Mouse (Mus musculus) testis, postnatal 10 days (tissue): ENCODE measurements around the gene Diaph3.

Experiments
- DNase-seq: peaks from one replicate; pipeline ENCODE4 v3.0.0; 2021; ENCODE audit warnings: low spot score

The Diaph3 gene

DNA sequence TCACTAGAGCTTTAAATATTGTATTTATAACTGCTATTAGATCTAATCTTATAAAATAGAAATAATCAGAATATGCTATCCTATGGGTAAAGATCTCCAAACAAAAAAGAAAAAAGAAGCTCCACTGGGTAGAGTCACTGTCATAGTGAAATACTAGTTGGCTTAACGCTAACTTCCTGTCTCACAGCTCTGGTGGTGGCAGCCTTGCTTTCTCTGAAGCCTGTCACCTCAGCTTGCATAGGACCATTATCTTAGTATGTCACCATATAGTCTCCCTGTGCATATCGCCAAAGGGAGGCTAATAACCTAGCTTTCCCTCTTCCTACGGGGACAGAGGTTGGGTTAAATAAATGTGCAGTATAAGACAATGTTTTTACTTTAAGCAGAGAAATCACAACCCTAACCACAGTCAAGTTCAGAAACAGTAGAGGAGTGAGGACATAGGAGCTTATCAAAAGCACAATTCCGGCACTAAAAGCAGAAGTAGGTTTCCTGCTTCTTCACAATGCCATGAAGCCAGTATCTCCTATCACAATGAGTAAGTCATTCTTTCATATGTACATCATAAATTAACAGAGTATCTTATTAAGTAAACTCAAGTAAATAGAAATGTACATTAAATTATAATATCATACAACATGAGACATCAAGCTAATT, 293.8 kb downstream of the Diaph3 start:
- DNase-seq: no peak

DNA sequence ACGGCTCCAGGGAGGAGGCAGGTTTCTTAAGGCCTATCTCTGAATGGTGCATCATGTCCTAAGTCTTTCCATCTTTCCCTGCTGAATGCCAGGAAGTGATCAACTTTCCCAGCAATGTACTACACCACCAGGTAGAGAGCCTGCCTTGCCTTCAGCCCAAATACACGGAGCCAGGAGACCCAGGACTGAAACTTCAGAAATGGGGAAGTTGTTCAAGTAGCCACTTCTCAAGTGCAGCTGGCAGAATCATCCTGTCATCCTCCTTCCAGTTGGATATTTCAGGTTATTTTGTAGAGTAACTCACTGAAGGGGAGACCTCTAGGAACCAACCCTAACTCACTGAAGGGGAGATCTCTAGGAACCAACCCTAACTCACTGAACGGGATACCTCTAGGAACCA, 297.0 kb downstream of the Diaph3 start:
- DNase-seq: no peak

DNA sequence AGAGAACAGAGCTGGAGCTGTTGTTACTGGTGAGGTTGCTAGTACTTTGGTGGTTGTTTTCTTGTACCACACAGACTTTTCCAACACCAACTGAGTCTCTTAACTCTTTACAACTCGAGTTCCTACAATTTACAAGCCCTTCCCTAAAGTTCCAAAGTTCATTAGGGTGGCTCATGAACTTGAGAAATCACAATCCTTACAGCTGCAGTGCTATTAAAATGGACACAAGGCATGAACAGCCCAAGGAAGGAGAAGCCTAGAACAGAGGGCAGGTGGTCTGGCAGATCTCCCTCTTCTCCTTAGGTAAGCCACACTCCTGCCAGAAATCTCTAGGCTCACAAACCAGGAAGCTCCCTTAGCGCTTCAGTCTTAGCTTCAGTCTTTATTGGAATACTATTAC, 303.4 kb downstream of the Diaph3 start:
- DNase-seq: no peak

DNA sequence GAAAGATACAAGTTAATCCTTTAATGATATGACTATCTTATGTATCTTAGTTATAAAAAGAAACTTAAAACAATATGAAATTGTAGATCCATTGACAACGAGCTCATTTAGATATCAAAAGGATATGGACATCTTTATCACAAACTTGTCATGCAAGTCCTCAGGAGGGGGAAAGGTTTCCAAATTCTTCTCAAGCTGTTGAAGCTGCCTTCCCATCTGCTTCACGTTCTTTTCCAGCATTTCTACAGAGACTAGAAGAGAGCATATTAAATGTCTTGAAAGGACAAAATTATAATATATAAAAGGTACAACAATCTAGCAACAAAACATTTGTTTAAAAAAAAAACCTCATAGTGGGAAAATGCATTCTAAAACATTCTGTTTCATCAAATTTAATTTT, 306.2 kb downstream of the Diaph3 start:
- no peak for DNase-seq

DNA sequence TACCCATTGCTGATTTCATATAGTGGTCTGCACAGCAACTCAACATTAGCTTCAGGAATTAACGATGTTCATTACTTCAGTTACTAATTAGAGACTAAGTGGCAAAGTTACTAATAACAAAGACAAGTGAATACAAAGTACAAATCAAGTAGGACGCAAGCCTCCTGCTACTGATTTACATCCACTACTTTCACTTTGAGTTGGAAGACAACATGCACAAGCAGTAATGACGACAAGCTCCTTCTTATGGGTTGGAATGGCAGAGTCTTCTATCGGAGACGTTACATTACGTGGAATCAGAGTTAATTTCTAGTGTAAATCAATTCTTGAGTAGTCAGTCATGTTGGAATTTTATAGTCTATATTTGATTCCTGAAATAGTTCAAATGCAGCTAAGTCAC, 306.8 kb downstream of the Diaph3 start:
- DNase-seq: no peak

DNA sequence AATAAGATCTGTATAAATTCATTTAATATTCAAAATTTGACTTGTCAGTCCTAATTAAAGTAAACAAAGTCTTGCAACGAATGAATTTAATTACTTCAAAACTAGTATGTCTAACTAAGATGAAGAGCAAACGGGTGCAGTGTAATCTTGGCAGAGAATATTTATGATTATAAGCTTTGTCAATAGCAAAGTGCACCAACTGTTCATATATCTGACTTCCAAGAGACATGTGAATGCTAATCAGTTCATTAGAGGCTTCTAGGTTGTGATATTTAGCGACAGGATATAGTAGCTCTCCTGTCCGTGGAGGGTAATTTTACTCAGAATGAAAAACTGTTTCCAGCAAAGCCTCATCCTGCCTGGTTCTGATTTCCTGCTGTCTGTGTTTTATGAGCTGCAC, 308.0 kb downstream of the Diaph3 start:
- DNase-seq: no peak

DNA sequence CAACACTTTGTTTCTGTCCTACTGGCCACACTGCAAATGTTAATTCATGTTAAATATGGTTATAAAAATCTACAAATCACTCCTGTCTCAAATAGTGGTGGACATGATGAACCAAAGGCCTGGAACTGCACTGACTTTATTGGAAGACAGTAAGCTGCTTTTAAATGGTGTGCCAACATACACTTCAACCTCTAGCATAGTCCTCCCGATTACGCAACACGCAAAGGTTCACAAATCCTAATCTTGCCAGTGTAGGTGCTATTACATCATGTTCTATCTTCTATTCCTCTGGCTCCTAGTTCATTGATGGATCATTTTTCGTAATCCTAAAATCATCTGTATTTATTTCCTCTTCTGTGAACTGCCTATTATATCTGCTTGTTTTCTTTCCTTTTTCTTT, 324.8 kb downstream of the Diaph3 start:
- no peak for DNase-seq

DNA sequence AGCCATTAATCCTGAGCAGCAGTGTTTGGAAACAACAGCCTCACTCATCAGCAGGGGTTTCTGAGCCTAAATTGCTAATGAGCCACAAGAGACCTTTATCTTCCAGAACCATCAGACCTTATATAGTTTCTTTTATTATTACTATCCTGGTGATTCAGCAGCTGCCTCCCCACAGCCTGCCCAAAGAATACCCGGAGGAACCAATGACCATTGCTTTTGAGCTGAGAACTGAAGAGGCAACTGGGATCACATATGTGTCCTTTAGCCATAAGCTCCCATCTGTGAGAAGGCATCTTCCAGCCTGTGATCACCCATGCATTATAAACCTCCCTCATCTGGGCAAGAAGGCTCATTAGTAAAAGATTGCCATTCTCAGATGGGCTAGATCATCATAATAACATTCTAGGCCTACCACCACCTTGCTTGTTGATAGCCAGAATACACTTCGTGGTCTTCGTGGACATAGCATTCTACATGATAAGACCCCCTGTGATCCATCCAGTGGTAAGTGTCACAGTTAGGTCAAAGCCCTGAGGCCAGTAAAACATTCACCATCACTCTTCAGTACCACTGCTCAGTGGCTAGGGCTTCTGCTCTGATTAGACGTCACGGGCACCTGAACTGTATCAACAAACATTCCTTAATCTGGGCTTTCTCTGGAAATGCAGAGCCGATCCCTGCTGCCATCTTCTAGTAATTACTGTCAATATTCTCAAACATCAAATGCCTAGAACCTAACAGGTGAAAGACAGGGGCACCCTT, 352.0 kb downstream of the Diaph3 start:
- no peak for DNase-seq

DNA sequence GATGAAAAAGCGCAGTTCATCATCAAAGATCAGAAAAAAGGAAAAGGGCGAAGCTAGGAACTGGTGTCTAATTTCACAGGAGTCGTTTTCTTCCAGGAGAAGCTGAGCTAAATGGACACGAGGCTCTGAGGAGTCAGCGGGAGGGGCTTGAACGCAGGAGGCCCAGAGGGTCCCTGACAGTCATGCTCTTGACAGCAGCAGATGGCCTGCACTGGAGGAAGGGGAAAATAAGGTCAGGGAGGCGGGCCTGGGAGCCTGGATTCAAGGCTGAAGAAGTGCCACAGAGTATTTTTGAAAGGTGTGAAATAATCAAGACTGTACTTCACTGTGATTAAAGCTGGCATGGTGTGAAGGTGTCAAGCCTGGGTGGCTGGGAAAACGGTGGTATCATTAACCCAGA, 354.2 kb downstream of the Diaph3 start:
- DNase-seq: no peak

DNA sequence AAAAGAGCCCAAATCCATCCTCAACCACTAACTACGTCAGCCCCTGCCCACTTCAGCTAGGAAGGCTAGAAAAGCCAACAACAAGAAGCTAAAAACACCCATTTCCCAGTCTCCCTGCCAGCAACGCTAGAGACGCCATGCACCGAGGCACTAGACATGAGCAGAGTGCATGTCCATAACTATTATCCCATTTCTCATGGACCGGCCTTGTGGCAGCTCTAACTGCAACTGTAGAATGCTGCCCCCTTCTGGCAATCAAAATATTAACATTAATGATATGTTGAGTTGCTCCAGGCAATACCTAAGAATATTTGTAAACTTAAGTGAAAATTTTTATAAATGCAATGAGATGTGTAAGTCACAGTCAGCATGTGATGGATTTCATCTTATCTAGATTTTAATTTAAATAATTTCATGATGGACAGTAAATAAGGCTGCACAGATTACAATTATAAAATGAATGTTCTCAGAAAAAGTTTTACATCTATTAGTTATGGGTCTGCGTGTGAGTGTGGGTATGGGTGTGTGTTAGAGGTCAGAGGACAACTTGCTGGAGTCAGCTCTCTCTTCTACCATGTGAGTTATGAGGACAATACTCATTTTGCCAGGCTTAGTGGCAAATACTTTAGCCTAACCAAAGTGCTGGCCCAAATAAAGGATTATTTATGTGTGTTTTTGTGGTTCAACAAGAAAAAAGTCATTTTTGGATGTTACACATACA, 359.3 kb downstream of the Diaph3 start:
- peak; percentile 45 for DNase-seq

DNA sequence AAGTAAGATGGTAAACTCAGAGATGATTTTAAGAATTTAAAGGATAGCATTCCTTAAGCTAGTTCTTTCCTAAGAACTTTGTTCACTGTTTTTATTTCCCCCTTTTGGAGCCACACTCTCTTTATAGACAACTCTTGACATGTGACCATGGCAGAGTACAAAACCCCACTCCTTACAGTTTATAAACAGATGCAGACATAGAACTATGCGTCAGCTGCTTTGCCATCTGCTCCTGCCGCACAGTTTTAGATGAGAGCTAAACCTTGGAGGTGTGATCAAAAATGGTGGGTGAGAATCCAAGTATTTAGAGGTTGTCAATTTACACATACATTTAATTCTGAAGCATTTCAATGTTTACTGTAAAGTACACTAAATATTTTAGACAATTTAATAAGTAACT, 367.7 kb downstream of the Diaph3 start:
- no peak for DNase-seq

DNA sequence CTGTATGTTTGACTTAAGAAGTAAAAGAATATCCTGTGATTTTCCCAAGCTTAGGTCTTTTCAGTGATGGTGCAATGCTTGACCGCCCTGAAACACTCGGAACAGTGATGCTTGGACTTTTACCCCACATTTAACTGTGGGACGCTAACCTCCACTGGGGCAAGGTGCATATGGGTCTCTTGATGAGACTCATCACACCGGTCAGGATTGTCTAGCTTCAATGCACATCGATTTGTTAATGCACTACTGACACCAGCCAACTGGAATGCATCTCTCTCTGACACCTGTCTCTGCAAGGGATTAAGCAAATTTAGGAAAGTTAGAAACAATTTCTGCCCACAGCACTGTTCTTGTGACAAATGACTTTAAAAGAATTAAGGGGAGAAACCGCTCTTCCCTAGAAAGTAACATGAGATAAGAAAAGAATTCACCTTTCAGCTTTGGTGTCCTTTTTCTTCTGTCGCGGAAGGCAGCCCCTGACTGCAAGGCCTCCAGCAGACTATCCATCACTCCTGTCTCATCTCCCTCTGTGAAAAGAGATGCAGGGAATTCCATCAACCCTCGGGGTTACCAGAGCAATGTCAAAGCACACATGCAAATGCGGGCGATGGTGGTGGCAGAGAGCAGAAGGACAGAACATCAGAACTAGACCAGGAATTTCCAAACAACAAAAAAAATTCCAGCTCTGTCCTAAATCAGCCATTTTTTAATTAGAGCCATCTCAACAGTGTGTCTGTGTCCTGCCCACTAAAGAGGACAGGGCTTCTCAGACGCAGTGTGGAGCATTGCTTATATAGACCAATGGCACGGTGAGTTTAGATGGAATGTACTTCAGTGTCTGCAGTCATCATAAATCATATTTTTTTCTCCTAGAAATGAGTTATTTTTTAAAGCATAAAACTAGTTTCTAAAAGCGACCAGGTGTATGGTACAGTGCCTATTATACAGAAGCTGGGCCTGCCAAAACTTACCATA, 368.6 kb downstream of the Diaph3 start:
- no peak for DNase-seq

DNA sequence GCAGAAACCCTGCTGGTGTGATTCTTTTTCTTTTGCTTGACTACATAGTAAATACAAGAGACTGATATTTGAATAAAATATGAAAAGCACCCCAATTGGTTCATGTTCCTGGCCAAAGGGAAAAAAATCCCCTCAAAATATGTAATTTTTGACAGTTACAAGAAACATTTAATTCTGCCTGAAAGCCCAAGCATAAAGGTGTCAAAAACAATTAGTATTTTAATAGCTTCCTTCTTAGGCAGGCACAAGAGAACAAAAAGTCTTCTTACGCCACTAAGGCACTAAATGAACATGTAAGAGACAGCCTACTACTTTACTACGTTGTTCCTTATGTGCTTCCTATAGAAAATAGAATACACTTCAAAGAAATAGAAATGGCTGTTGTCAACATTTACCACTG, 376.7 kb downstream of the Diaph3 start:
- no peak for DNase-seq

DNA sequence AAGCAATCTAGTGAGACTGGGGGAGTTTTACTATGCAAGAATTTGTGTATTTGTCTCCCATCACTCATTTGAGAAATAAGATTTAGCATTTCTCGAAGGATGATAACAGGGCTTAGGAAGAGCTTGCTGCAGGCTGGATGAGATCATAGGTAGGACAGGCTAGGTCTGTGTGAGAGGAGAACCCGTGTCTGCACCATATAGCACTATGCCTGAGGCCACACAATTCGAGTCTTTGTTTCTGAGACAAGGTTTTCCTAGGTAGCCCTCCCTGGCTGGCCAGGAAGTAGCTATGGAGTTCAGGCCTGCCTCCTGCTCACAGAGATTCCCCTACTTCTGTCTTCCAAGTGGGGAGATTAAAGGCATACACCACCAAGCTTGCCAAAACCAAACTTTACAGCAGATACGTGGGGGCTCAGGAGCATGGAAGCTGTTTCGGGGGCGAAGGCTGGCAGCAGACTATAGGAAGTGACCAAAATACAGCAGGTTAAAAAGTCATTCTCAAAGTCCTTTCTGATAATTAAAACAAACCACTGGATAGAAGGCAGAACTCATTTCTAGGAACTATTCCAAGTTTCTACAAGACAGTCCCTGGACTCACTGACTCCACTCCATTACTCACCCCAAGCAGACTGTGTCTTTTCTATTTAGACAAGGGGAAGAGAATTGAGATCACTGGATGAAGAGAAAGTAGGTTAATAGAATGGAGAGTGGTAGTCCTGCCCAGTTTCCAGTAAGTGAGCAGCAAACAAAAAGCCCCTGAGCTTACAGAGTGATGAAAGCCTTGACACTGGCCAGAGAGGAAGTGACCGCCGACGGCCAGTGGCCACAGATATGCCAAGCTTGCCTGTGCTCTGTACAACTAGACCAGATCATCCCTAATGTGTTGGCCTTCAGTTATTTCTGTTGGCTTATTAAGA, 383.2 kb downstream of the Diaph3 start:
- no peak for DNase-seq

DNA sequence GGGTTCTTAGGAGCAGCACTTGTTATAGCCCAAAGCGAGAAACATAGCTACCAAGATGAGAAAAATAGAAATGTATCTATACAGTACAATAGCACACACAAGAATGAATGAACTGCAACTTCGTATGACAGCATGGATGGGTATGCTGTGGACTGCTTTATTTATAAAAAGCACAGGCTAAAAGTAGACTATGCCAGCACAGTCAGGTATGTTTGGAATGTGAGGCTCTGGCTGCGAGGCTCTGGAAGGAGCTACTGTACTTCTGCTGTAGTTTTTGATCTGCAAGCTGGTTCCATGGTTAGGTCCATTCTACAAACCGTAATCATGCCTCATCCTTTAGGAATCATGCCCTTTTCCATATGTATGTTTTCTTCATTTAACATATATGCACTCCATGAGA, 383.9 kb downstream of the Diaph3 start:
- DNase-seq: no peak

DNA sequence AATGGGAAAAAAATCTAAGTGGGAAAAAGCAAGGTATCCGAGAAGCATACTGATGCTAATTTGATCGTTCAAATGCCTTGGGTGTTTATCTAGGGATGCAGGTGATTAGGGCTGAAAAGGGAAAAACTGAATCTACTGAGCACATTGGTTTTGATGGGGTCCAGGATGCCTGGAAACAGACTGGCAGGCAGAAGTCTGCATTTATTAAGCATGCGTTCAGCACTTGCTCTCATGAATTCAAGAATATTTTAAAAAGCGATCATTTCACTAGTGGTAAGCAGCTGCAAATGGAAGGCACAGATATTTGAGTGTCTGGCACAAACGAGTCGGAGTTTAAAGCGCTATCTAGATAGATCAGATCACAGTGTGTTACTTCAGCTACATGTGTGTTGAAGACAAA, 390.7 kb downstream of the Diaph3 start:
- no peak for DNase-seq

DNA sequence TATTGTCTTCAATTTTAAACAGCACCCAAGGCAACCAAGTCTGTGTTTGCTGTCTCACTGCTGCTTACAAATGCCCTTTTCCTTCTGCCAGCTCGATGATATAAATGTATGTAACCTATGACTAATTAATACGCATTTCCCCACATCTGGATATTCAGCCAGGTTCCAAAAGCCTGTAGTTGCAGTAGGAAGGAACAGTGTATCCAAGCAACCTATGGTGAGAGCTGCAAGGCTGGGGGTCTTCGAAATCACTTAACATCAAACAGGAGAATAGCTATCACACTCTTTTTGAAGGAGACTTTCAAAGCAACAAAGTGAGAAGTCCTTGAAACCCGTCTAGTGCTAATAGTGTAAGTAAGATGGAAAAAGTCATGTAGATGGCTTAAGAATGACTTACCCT, 391.6 kb downstream of the Diaph3 start:
- DNase-seq: no peak

DNA sequence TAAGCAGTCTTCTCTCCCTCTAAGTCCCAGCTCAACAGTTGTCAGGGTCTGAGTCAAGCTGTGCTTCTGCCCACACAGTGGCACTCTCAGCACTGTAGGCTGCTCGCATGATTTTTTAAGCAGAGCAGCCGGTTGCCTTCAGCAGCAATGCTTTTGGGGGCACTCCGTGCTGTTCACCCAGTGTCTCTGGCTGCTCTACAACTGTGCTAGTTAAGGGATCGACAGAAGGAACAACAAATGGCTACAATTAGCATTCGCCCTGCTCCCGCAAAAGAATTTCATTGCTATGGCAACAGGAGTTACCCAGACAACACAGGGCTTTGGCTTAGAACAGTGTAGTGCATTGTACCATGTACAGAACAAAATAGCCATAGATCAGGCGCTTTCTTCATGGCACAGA, 392.2 kb downstream of the Diaph3 start:
- no peak for DNase-seq

DNA sequence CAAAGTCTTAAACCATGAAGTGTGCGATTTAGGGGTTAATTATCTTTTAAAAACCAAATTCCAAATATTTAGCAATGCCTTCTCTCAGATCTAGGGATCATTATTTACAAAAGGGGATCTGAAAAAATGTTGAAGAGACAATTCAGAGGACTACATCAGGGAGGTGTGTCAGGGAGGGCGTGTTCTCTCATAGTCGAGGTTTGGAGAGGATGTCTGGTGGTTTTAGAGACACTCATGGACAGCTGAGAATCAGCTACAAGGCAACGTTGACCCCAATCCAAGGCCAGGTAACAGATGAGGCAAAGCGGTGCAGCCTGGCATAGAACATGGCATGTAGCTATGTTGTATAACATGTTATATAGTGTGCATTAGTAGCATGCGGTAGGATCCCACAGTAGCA, 396.5 kb downstream of the Diaph3 start:
- no peak for DNase-seq

DNA sequence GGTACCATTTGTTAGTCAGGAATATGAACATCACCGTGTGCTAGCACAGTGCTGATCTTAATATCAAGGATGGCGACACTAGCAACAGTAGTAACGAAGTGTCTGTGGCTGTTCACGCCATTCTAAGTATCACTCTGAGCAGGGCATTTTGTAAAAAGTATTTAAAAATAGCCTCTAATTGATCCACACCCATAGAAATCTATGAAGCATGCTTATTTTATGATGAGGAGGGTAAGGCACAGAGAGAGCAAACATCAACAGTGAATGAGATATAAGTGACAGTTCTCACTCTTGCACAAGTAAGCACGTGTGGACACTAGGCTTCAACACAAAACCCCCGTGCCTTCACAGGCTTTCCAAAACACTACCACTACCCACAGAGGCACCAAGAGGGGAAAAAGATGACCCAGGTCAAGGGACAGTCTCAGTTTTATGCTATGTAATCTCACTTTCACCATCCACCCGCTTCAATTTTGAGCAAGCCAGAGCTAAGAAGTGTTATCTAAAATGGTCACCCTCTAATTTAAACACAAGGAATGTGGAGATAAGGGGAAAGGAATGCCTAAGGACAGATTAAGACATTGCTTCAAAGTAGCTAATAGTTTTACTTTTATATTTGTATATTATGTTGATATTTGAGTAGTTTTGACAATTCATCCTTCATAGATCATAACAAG, 399.0 kb downstream of the Diaph3 start:
- no peak for DNase-seq
